Comparison of ENCODE assay signal across 16 mouse cellular contexts in genomic region chr11:7101674-7102073, GRCm38 (mm10). TPM values are rescaled to one million over a fixed set of nuclear protein-coding genes. Genes with fewer than 3 reads are reported as not detected.
A peak's percentile ranks its signal among the peaks of the same experiment; 100 is the strongest.
DNase-seq lines count a peak whose midpoint lies in the region; ATAC-seq lines count a peak whose summit lies in the region.
"Had no signal": no experiment of that assay in that cellular context is flagged by ENCODE, and none has a peak within 500 bp of the region (broad histone marks: within the 10 kb centered on the region; RNA-seq: fewer than 3 reads in every experiment).

No protein-coding gene starts in this region.

- H3K36me3 ChIP-seq in hindbrain, embryonic 12.5 days = 0 out of 2 replicates have a peak, but pooled peaks cover 4% of the 10 kb centered on the region
- no peaks in the 10 kb centered on the region for H3K36me3 ChIP-seq in neural tube, embryonic 13.5 days
- H3K36me3 ChIP-seq: embryonic facial prominence, embryonic 12.5 days; G1E; heart, embryonic 15.5 days; midbrain, embryonic 12.5 days had no signal

- H3K9ac ChIP-seq in hindbrain, embryonic 12.5 days = no peak overlapping the region
- peak overlapping the region; percentile 26; the same call in 1 of the 2 replicates for H3K9ac ChIP-seq in neural tube, embryonic 13.5 days
- H3K9ac ChIP-seq: embryonic facial prominence, embryonic 12.5 days; heart, embryonic 15.5 days; lung, embryonic 14.5 days; midbrain, embryonic 12.5 days had no signal

- no peaks in the 10 kb centered on the region for H3K27me3 ChIP-seq in hindbrain, embryonic 12.5 days
- no peaks in the 10 kb centered on the region for H3K27me3 ChIP-seq in neural tube, embryonic 13.5 days
- H3K27me3 ChIP-seq: embryonic facial prominence, embryonic 12.5 days; heart, embryonic 15.5 days; midbrain, embryonic 12.5 days had no signal

- H3K4me1 ChIP-seq in hindbrain, embryonic 12.5 days = peaks cover 21% of the 10 kb centered on the region
- H3K4me1 ChIP-seq in neural tube, embryonic 13.5 days (replicated peaks) = peaks cover 37% of the 10 kb centered on the region
- H3K4me1 ChIP-seq: embryonic facial prominence, embryonic 12.5 days; heart, embryonic 15.5 days had no signal

- peak; percentile 67 for DNase-seq in left cerebral cortex, postnatal 4 days
- no peak for DNase-seq in left cerebral cortex, postnatal 14 days (ENCODE audit: low spot score in 2 of 2)
- DNase-seq in cerebellum, adult 9-11 months = peak; percentile 58
- no peak for DNase-seq in lung, postnatal 14 days
- no peak for DNase-seq in frontal cortex, postnatal 10 days (ENCODE audit: low spot score in 2 of 2)
- DNase-seq in left cerebral cortex, adult 18-20 months (ENCODE audit: low spot score in 2 of 2) = no peak
- DNase-seq: kidney, postnatal 10 days; lung, embryonic 14.5 days; thymus, postnatal 36 days had no signal

- H3K27ac ChIP-seq in hindbrain, embryonic 12.5 days = 0 out of 2 replicates have a peak overlapping the region, but pooled peaks have one; percentile 30
- peak overlapping the region; percentile 88 for H3K27ac ChIP-seq in neural tube, embryonic 13.5 days (replicated peaks)
- H3K27ac ChIP-seq: embryonic facial prominence, embryonic 12.5 days; heart, embryonic 15.5 days; midbrain, embryonic 12.5 days had no signal

- peak; percentile 41 for ATAC-seq in hindbrain, embryonic 12.5 days (ENCODE audit: low FRiP score)
- no peak for ATAC-seq in neural tube, embryonic 13.5 days (ENCODE audit: low read depth)
- ATAC-seq: inflammation-experienced regulatory T-cells, adult 6 months had no signal

- no peaks in the 10 kb centered on the region for H3K9me3 ChIP-seq in hindbrain, embryonic 12.5 days (replicated peaks)
- peaks cover 4% of the 10 kb centered on the region; the same call in 1 of the 2 replicates for H3K9me3 ChIP-seq in neural tube, embryonic 13.5 days
- H3K9me3 ChIP-seq: embryonic facial prominence, embryonic 12.5 days; heart, embryonic 15.5 days; midbrain, embryonic 12.5 days had no signal

- no peak overlapping the region for H3K4me3 ChIP-seq in hindbrain, embryonic 12.5 days
- no peak overlapping the region for H3K4me3 ChIP-seq in neural tube, embryonic 13.5 days
- H3K4me3 ChIP-seq: embryonic facial prominence, embryonic 12.5 days; heart, embryonic 15.5 days; midbrain, embryonic 12.5 days had no signal

- intact Hi-C loops in left cerebral cortex, postnatal 4 days (cut with DNase I) = no loop called here
- intact Hi-C loops in left cerebral cortex, postnatal 14 days (cut with DNase I) = no loop called here

- 61% methylated on average over 6 of the region's 6 CpGs for WGBS in hindbrain, embryonic 12.5 days
- WGBS in neural tube, embryonic 13.5 days = 53% methylated on average over 6 of the region's 6 CpGs

- H3K4me2 ChIP-seq in hindbrain, embryonic 12.5 days (replicated peaks) = no peak overlapping the region
- no peak overlapping the region for H3K4me2 ChIP-seq in neural tube, embryonic 13.5 days
- H3K4me2 ChIP-seq: embryonic facial prominence, embryonic 12.5 days; heart, embryonic 15.5 days; lung, embryonic 14.5 days; midbrain, embryonic 12.5 days had no signal

RNA-seq across cellular contexts. Expression of gene Adcy1, which starts 38.4 kb away (rescaled TPM):
- 100 to 1,000 TPM; 328 to 375 TPM for total RNA-seq in left cerebral cortex, postnatal 4 days (2021)
- 100 to 1,000 TPM; 319 to 338 TPM for total RNA-seq in left cerebral cortex, postnatal 14 days (2021)
- polyA plus RNA-seq in hindbrain, embryonic 12.5 days (2016; fragmentation: Nextera tagmentation; extraction: Ambion mirVana) = 2.1 and 2.2 TPM in 2 replicates
- 5.5 and 5.7 TPM in 2 replicates for polyA plus RNA-seq in neural tube, embryonic 13.5 days (2015; fragmentation: Nextera tagmentation; extraction: Ambion mirVana)
- 100 to 1,000 TPM; 276 to 285 TPM for total RNA-seq in left cerebral cortex, adult 18-20 months (2021)
- polyA plus RNA-seq: G1E had no signal

Comparison
In these comparisons a context has a peak if more than half of its experiments do, and no peak if none do; other contexts are left out.
1. DNase-seq: peak in left cerebral cortex, postnatal 4 days (single experiment) and cerebellum, adult 9-11 months (single experiment); none in left cerebral cortex, postnatal 14 days (0 of 2), lung, postnatal 14 days (single experiment), frontal cortex, postnatal 10 days (0 of 2) and left cerebral cortex, adult 18-20 months (0 of 2).